Mouse (Mus musculus) megakaryocyte, embryonic 14.5 days (primary cell): ENCODE results near the gene Slc35g2.

Experiments used
- FLI1 ChIP-seq: IDR thresholded peaks from 2 replicates; pipeline ENCODE4 v1.6.1; 2012; ENCODE audit warnings: low read length, inconsistent platforms, mixed read lengths
- GATA1 ChIP-seq: IDR thresholded peaks from 3 replicates; pipeline ENCODE4 v1.6.1; 2012; ENCODE audit warnings: mixed read lengths, low read length, inconsistent platforms, borderline replicate concordance

GRCm38 (mm10) chr9:100544948-100545714 is 25.8 kb downstream of the Slc35g2 start:
- TF ChIP-seq GATA1 = no peak
- no peak for TF ChIP-seq FLI1
